Mouse (Mus musculus) skeletal muscle tissue, adult 2 months (tissue): ENCODE measurements at regions not wholly inside any gene's neighbourhood (a gene's known extent, or its start where the extent isn't known, plus 50 kb on each side); places are given as distances from the start of the nearest gene placed in this dataset.

Experiments
- DNase-seq: peaks from one replicate; pipeline ENCODE4 v3.0.0-alpha.2; 2012; ENCODE audit warnings: low read depth, low spot score

GRCm38 (mm10) chr2:47945061-47945460, 868.8 kb upstream of the Acvr2a start:
- no peak for DNase-seq

DNA sequence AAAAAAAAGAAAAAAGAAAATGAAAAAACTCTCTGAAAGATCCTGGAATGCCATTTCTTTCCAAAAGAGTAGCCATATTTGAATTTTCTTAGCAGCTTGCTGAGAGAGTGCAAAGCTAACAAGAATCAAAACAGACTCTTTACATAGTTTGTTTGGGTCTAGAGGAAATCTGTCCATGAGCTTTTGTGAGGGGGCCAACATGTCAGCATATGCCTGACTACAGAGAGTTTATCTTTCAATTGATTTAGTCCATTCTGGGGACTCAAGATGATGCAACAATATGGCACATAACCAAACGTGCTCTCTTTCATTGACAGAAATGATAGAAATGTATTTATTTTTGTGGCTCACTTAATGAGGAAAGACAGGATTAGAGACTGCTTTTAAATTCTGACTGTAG, 822.8 kb upstream of the Acvr2a start:
- no peak for DNase-seq

DNA sequence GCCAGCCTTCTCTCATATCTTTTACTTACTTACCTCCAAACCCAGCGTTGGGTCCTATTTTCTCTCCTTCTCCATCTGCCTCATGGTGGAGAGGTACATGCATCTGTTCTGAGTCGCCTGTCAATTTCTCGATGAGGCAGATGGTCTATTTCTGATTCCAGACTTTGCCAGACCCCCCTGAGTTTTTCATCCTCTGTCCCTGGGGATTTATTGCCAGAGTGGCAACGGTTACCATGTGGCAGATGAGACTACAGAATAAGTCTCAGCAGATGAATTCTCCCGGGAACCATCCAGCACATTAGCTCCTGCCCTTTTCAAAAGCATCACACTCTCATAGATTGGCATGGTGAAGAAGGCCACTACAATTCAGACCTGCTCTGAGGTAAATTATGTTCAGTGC, 819.7 kb upstream of the Acvr2a start:
- DNase-seq = no peak

DNA sequence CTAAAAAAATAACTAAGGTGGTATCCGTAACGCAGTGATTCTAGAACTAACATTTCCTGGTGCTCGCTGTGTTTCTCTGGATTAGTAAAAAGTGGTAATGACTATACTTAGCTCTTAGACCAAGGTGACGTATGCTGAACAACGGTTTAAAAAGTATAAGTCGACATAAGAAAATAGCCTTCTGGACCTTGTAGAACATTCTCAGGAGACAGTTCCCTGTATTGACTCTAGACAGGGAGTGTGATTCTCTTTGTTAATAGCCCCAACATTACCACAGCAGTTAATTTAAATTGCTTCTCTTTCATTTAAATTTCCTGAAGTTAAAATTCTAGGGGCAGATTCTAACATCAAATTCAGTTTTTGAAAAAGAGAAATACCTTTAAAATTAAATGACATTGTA, 812.7 kb upstream of the Acvr2a start:
- no peak for DNase-seq

- DNase-seq = peak; percentile 40
Measured at GRCm38 (mm10) chr2:48001800-48002507, 812.0 kb upstream of the Acvr2a start.

- DNase-seq = no peak
Measured at GRCm38 (mm10) chr2:48010308-48010707, 803.6 kb upstream of the Acvr2a start.

DNA sequence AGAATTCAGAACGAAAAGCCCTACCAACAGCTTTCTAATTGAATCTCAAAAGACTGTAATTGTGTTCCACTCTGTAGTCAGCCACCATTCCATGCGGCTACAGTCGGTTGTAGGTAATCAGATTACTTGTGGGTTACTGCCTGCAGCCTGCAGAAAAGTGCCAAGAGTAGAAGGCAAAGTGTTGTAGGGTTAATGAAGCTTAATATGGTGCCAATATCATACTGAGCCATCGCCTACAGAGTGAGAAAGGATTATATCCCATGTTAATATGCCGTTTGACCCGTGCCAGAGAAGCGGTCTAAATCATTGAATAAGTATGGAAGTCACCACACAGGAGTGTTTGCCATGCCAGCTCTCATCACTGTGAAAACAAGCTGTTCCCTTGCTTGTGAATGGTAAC, 786.4 kb upstream of the Acvr2a start:
- DNase-seq = no peak

- DNase-seq = no peak
Measured at GRCm38 (mm10) chr2:48061375-48061774, 752.5 kb upstream of the Acvr2a start.

DNA sequence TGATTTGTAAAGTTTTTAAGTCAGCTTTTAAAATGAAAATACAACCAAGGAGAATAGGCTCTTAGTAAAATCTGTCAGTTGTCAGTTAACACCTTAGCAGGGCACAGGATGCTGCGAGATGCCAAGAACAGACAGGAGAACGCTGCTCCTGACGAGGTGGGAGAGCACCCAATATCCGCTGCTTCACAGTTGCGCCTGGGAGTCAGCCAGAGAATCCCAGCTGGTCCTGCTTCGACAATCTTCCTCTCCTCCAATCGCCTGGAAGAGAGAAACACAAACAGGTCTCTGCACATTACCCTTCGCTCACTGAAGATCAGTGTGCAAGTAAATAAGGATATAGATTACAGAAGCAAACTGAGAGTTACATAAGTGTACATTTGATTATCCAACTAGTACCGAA, 750.5 kb upstream of the Acvr2a start:
- DNase-seq = no peak

DNA sequence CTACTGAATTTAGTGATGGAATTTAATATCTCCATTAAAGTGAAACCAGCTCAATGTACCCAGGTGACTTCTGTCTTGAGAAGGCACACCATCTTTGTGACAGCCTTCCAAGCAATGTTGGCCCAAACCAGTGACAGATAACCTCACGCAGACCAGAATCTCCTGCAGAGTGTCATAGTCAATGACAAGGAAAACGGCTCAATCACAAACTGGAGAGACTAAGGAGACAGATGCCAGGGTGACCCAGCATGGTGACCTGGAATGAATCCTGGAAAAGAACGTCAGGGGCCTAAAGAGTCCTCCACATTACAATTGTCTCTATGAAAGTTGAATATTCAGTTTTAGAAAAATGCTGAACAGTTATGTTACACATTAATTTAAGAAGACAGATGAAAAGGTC, 748.7 kb upstream of the Acvr2a start:
- DNase-seq = no peak

- no peak for DNase-seq
Measured at GRCm38 (mm10) chr2:48082120-48082799, 731.6 kb upstream of the Acvr2a start.

DNA sequence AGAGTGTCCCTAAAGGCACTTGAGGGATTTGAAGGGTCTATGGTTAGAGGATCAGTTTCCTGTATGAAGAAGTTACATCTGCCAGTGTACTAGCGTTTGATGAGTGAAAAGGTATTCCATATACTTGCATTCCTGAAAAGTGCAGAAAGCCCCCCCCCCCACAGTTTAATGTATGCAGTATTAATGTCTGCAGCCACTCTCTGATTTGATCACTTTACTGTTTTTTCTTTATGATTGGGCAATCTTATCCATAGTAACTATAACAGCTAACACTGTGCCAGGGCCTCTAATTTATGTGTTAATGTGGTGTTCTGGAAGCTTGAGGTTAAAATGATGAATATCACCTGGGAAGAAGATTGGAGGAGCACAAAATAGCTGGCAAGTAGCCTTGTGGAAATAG, 715.6 kb upstream of the Acvr2a start:
- DNase-seq = no peak

GRCm38 (mm10) chr2:48098931-48099531, 714.9 kb upstream of the Acvr2a start:
- DNase-seq = no peak

- DNase-seq = no peak
Measured at GRCm38 (mm10) chr2:48123662-48124061, 690.2 kb upstream of the Acvr2a start.

GRCm38 (mm10) chr2:48138051-48138611, 675.8 kb upstream of the Acvr2a start:
- DNase-seq = peak; percentile 51

- no peak for DNase-seq
Measured at GRCm38 (mm10) chr2:48141281-48141680, 672.6 kb upstream of the Acvr2a start.

DNA sequence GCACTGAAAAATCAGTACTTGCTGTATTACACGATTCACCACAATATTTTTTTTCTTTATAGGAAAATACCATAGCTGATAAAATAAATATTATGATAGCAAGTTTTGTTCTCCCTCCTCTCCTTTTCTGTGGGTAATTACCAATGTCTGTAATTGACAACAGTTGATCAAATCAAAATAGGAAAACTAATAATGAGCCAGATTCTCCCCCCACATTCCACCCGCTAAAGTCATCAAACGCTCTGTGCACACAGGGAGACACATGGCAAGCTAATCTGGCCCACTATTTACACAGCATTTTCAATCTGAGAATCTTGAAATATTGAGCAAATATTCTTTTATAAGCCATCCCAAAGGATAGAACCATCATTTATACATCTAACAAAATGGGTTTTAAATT, 659.2 kb upstream of the Acvr2a start:
- DNase-seq = no peak

- DNase-seq = no peak
Measured at GRCm38 (mm10) chr2:48172626-48173025, 641.3 kb upstream of the Acvr2a start.

- DNase-seq = no peak
Measured at GRCm38 (mm10) chr2:48186161-48186560, 627.7 kb upstream of the Acvr2a start.

- peak; percentile 43 for DNase-seq
Measured at GRCm38 (mm10) chr2:48186609-48187008, 627.3 kb upstream of the Acvr2a start.

GRCm38 (mm10) chr2:48211804-48212203, 602.1 kb upstream of the Acvr2a start:
- no peak for DNase-seq

GRCm38 (mm10) chr2:48220771-48221170, 593.1 kb upstream of the Acvr2a start:
- DNase-seq = peak; percentile 21
